Mouse (Mus musculus) liver, embryonic 18 days (tissue): ENCODE data around the gene Reg3b. TPM values are rescaled to one million over a fixed set of nuclear protein-coding genes. Genes with fewer than 3 reads are reported as not detected.

ENCODE experiments used
- polyA plus RNA-seq: library from polyadenylated mRNA; depleted of rRNA; stranded (reverse); fragments of >200 nt; gene quantifications from 2 replicates; pipeline ENCODE4 v1.2.3, GENCODE M21; 2012; rRNA removed

Reg3b gene
- not detected in 2 replicates for polyA plus RNA-seq

GRCm38 (mm10) chr6:78370357-78370756, at the start of gene Reg3b:
Gene Reg3b, plus strand, starts transcription at chr6:78370657.

DNA sequence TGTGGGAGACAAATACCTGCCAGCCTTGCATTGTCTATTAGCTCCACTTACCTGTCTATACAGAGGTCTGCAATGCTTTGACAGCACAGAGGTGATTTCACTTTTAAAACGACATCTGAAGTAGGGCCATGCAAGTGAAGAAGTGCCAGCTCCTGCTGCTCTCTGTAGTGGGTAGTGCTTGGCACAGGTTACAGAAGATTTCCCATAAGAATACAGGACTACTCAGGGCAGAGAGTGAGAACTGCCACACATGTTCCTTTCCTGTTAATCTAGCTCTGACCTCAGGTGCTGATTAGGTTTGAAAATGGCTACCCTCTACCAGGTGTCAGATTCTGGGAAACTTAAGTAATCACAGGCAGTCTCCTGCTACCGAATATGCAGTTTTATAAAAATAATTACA, 8.3 kb downstream of the Reg3b start, which contains the start of gene Reg3d:
Reg3d (minus strand) TSS at position 101 of the 400 bp plus-strand sequence.

GRCm38 (mm10) chr6:78380409-78380808, 10.0 kb downstream of the Reg3b start, which contains the start of gene Reg3a:
Gene Reg3a, plus strand, starts transcription at chr6:78380709.

GRCm38 (mm10) chr6:78395323-78395722, 24.9 kb downstream of the Reg3b start, which contains the start of gene Reg2:
Gene Reg2, plus strand, starts transcription at chr6:78395623.

DNA sequence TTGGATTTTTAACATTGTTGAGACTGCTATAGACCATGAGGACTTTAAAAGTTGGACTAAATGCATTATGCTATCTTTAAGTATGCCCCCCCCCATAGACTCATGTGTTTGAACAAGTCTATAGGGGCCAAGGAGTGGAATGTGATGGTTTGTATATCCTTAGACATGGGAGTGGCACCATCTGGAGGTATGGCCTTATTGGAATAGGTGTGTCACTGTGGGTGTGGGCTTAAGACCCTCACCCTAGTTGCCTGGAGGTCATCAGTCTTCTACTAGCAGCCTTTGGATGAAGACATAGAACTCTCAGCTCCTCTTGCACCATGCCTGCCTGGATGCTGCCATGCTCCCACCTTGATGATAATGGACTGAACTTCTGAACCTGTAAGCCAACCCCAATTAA, 52.0 kb downstream of the Reg3b start, which contains the start of gene Reg1:
Reg1 (plus strand) TSS at position 301 of the 400 bp plus-strand sequence.

Other genes starting within 250 kb of the Reg3b start
- gene Reg3d, start 8.2 kb downstream of the Reg3b start, polyA plus RNA-seq: not detected in 2 replicates
- gene Reg3a, start 10.1 kb downstream of the Reg3b start, polyA plus RNA-seq: not detected in 2 replicates
- not detected in 2 replicates for gene Reg2, start 25.0 kb downstream of the Reg3b start, polyA plus RNA-seq
- gene Reg1, start 52.1 kb downstream of the Reg3b start, polyA plus RNA-seq: 0.58 TPM in 1 of 2 replicates, not detected in the other
- gene Reg3g, start 98.2 kb downstream of the Reg3b start, polyA plus RNA-seq: not detected in 2 replicates